Mouse (Mus musculus) CH12.LX (cell line): ENCODE results near the gene Ap1m2. TPM values are rescaled to one million over a fixed set of nuclear protein-coding genes. Genes with fewer than 3 reads are reported as not detected.
"Not testable (repeated sequence)": the region's sequence is repeated elsewhere in the genome, so short reads cannot be mapped to it uniquely, and the experiment has no call there.

ENCODE experiments used
- DNase-seq: peaks from one replicate; pipeline ENCODE4 v3.0.0-alpha.2; 2013; ENCODE audit errors: extremely low read depth
- H3K27ac ChIP-seq: 2 replicates; pipeline ENCODE4 v1.5.1; 2012; ENCODE audit warnings: low read depth, mild to moderate bottlenecking, control low read depth, moderate library complexity; ENCODE audit not compliant: insufficient read depth
- H3K27me3 ChIP-seq: replicated peaks from 2 replicates; pipeline ENCODE3; 2012; ENCODE audit warnings: inconsistent platforms
- H3K36me3 ChIP-seq, 2 experiments: replicated peaks in 1 of 2; 2 replicates each; pipeline versions ENCODE3 to v1.6.1; 2012; ENCODE audit warnings: inconsistent platforms in 1 of 2, low read length in 1 of 2, mild to moderate bottlenecking in 1 of 2, mixed read lengths in 1 of 2, moderate library complexity in 1 of 2; ENCODE audit not compliant: control insufficient read depth in 1 of 2, insufficient read depth in 1 of 2
- H3K4me1 ChIP-seq, 2 experiments: 2 replicates each; pipeline ENCODE4 v1.6.1; 2012; ENCODE audit warnings: inconsistent platforms in 1 of 2, moderate library complexity in 1 of 2; ENCODE audit not compliant: insufficient read depth in 2 of 2, control insufficient read depth in 1 of 2
- H3K4me2 ChIP-seq: 2 replicates; pipeline ENCODE4 v1.6.1; 2012; ENCODE audit warnings: low read depth, mild to moderate bottlenecking, control low read depth; ENCODE audit not compliant: poor library complexity, insufficient read depth, severe bottlenecking
- H3K4me3 ChIP-seq, 3 experiments: fragments of 150-350 bp in 1 of 3; sonication (generic) in 1 of 3; replicated peaks in 1 of 3; 2 replicates each; pipeline versions ENCODE3 to v1.5.1; 2011 to 2012; ENCODE audit warnings: low read depth in 2 of 3, low read length in 2 of 3, mild to moderate bottlenecking in 2 of 3, moderate library complexity in 2 of 3, control low read depth in 1 of 3, improper control_type of control experiment in 1 of 3, inconsistent platforms in 1 of 3, mixed read lengths in 1 of 3; ENCODE audit not compliant: poor library complexity in 1 of 3
- H3K79me2 ChIP-seq: replicated peaks from 2 replicates; pipeline ENCODE4 v1.6.1; 2012; ENCODE audit warnings: mild to moderate bottlenecking, moderate library complexity; ENCODE audit not compliant: control insufficient read depth, poor library complexity, insufficient read depth, severe bottlenecking; ENCODE audit errors: extremely low read depth
- H3K9ac ChIP-seq: 2 replicates; pipeline ENCODE4 v1.6.1; 2012; ENCODE audit warnings: low read depth, mild to moderate bottlenecking, control low read depth, moderate library complexity; ENCODE audit not compliant: insufficient read depth
- H3K9me3 ChIP-seq: replicated peaks from 2 replicates; pipeline ENCODE3; 2012; ENCODE audit warnings: low read length, inconsistent platforms, mixed read lengths
- CTCF ChIP-seq, 2 experiments: IDR thresholded peaks in 1 of 2; conservative IDR thresholded peaks in 1 of 2; 2 replicates each; pipeline ENCODE4 v1.5.1; 2011 to 2012; ENCODE audit warnings: low read depth in 2 of 2, low read length in 2 of 2, improper control_type of control experiment in 1 of 2, inconsistent platforms in 1 of 2, mild to moderate bottlenecking in 1 of 2, moderate library complexity in 1 of 2
- GABPA ChIP-seq: IDR thresholded peaks from 2 replicates; pipeline ENCODE4 v1.6.1; 2012; ENCODE audit warnings: low read depth, low read length, improper control_type of control experiment, inconsistent platforms; ENCODE audit not compliant: insufficient replicate concordance
- IRF4 ChIP-seq: IDR thresholded peaks from 2 replicates; pipeline ENCODE4 v1.6.1; 2014; ENCODE audit warnings: low read depth, mild to moderate bottlenecking, inconsistent platforms, low read length, improper control_type of control experiment
- MAFK ChIP-seq: IDR thresholded peaks from 2 replicates; pipeline ENCODE4 v1.6.1; 2011; ENCODE audit warnings: low read length, improper control_type of control experiment; ENCODE audit not compliant: insufficient replicate concordance
- MAX ChIP-seq: IDR thresholded peaks from 2 replicates; pipeline ENCODE4 v1.6.1; 2011; ENCODE audit warnings: low read length, improper control_type of control experiment
- MXI1 ChIP-seq: IDR thresholded peaks from 2 replicates; pipeline ENCODE4 v1.6.1; 2011; ENCODE audit warnings: mild to moderate bottlenecking, low read depth, low read length, improper control_type of control experiment
- MYC ChIP-seq: IDR thresholded peaks from 2 replicates; pipeline ENCODE4 v1.6.1; 2011; ENCODE audit warnings: low read depth, mild to moderate bottlenecking, improper control_type of control experiment, low read length
- NELFE ChIP-seq: IDR thresholded peaks from 2 replicates; pipeline ENCODE4 v1.6.1; 2011; ENCODE audit warnings: low read depth, low read length, improper control_type of control experiment
- POLR2A ChIP-seq: IDR thresholded peaks from 2 replicates; pipeline ENCODE4 v1.6.1; 2011; ENCODE audit warnings: low read depth, mild to moderate bottlenecking, improper control_type of control experiment, low read length
- POLR2AphosphoS2 ChIP-seq: IDR thresholded peaks from 2 replicates; pipeline ENCODE4 v1.6.1; 2011; ENCODE audit warnings: low read depth, low read length, improper control_type of control experiment
- RAD21 ChIP-seq: IDR thresholded peaks from 2 replicates; pipeline ENCODE4 v1.6.1; 2011; ENCODE audit warnings: low read depth, mild to moderate bottlenecking, low read length, improper control_type of control experiment, moderate library complexity
- SMC3 ChIP-seq: IDR thresholded peaks from 2 replicates; pipeline ENCODE4 v1.6.1; 2011; ENCODE audit warnings: low read depth, low read length, improper control_type of control experiment
- TBP ChIP-seq: conservative IDR thresholded peaks from 2 replicates; pipeline ENCODE4 v1.6.1; 2011; ENCODE audit warnings: low read depth, low read length, improper control_type of control experiment
- USF1 ChIP-seq: IDR thresholded peaks from 2 replicates; pipeline ENCODE4 v1.6.1; 2014; ENCODE audit warnings: low read depth, mild to moderate bottlenecking, inconsistent platforms, low read length, improper control_type of control experiment
- USF2 ChIP-seq: conservative IDR thresholded peaks from 2 replicates; pipeline ENCODE4 v1.6.1; 2011; ENCODE audit warnings: low read depth, low read length, improper control_type of control experiment
- ZKSCAN1 ChIP-seq: IDR thresholded peaks from 2 replicates; pipeline ENCODE4 v1.6.1; 2012; ENCODE audit warnings: low read depth, inconsistent platforms, low read length, improper control_type of control experiment, borderline replicate concordance
- ZMIZ1 ChIP-seq: IDR thresholded peaks from 2 replicates; pipeline ENCODE4 v1.6.1; 2012; ENCODE audit warnings: low read depth, mild to moderate bottlenecking, inconsistent platforms, low read length, improper control_type of control experiment
- dilution Hi-C: fragments of 300-500 bp; cut with MboI; formaldehyde crosslinking; loops from 2 replicates; pipeline ENCODE4 v1.14.3; 2020; ENCODE audit warnings: low sequenced_read_pairs; ENCODE audit not compliant: extremely low pct_unique_long_range_greater_than_20kb, extremely low pct_ligation_motif_present
- in situ Hi-C: fragments of 300-500 bp; cut with MboI; formaldehyde crosslinking; loops from 3 replicates; pipeline ENCODE4 v1.14.3; 2019; ENCODE audit warnings: low sequenced_read_pairs, low pct_ligation_motif_present, low pct_unique_long_range_greater_than_20kb, mixed read lengths
- polyA plus RNA-seq: library from polyadenylated mRNA; unstranded; fragments of >175 nt; gene quantifications from 2 replicates; pipeline ENCODE4 v1.2.1, GENCODE M21; 2012; ENCODE audit warnings: low read depth; ENCODE audit not compliant: insufficient read length
- total RNA-seq, 2 experiments: library from RNA; depleted of rRNA; stranded (reverse); fragments of 300-350 nt in 1 of 2; fragments of >200 nt in 1 of 2; gene quantifications; 2 replicates each; pipeline ENCODE4 v1.2.3; 2012 to 2014

Ap1m2 gene
- total and polyA plus RNA-seq, 3 experiments, result 0.51 to 2.6 (median 0.51) TPM

DNA sequence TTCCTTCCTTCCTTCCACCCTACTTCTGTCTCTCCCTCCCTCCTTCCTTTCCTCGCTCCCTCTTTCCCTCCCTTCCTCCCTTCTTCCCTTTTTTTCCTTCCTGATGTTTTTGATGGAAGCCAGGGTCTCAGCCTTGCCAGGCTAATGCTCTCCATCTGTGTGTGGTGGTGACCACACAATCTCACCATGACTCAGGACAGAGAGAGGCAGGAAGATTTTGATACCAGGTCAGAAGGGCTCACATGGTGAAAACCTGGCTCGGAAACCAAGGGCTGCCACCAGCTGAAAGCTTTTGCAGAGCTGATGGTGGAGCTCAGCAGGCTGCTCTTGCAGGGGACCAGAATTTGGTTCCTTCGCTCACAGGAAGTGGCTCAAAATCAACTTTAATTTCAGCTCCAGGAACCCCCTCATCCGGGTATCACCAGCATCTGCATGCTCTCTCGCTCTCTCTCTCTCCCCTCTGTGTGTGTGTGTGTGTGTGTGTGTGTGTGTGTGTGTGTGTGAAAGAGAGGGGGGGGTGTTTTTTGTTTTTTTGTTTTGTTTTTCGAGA is 51.6 kb downstream of the Ap1m2 start:
- H3K4me1 ChIP-seq, result peaks cover 0 to 13% of the 10 kb centered on the region in 2 experiments; a peak in 2 of 4 replicates
- no peaks in the 10 kb centered on the region for H3K36me3 ChIP-seq
- H3K79me2 ChIP-seq, result no peaks in the 10 kb centered on the region
- no peaks in the 10 kb centered on the region for H3K27me3 ChIP-seq
- TF ChIP-seq POLR2AphosphoS2 (no peak), MXI1 (no peak), SMC3 (no peak), USF1 (no peak), NELFE (no peak), MYC (no peak), RAD21 (no peak)
- in situ Hi-C loops (no loop called here), dilution Hi-C loops (no loop called here)
- no peak overlapping the region for H3K4me3 ChIP-seq
- no peak overlapping the region for H3K27ac ChIP-seq
- H3K9me3 ChIP-seq, result no peaks in the 10 kb centered on the region
- DNase-seq, result no peak
- no peak overlapping the region for H3K4me2 ChIP-seq
- no peak overlapping the region for H3K9ac ChIP-seq

DNA sequence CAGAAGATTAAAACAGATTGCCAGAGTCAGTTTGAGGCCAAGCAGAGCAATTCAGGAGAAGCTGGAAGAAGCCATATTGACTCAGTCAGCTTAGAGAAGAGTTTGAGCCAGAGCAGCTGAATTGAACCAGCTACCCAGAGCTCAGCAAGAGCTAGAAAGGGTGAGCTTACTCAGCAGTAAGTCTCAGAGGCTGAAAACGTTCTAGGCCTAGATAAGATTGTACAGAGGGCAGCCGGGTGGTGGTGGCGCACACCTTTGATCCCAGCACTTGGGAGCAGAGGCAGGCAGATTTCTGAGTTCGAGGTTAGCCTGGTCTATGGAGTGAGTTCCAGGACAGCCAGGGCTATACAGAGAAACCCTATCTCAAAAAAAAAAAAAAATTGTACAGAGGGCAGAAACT is 55.8 kb downstream of the Ap1m2 start:
- H3K36me3 ChIP-seq, H3K9me3 ChIP-seq, dilution Hi-C loops, in situ Hi-C loops, H3K27ac ChIP-seq, H3K4me2 ChIP-seq, DNase-seq, H3K9ac ChIP-seq, H3K27me3 ChIP-seq, H3K79me2 ChIP-seq, H3K4me1 ChIP-seq, H3K4me3 ChIP-seq: not testable (repeated sequence)

DNA sequence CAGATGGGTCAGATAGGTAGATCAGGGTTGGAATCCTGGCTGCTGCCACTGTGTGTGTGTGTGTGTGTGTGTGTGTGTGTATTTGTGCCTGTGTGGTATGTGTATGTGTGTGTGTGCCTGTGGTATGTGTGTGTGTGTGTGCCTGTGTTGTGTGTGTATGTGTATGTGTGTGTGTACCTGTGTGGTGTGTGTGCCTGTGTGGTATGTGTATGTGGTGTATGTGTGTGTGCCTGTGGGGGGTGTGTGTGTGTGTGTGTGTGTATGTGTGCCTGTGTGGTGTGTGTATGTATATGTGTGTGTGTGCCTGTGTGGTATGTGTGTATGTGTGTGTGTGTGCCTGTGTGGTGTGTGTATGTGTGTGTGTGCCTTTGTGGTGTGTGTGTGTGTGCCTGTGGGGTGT is 57.4 kb downstream of the Ap1m2 start:
- H3K27me3 ChIP-seq, result peaks cover 2% of the 10 kb centered on the region
- H3K4me2 ChIP-seq, result no peak overlapping the region
- DNase-seq, result no peak
- H3K9me3 ChIP-seq, result no peaks in the 10 kb centered on the region
- no peak overlapping the region for H3K4me3 ChIP-seq
- in situ Hi-C loops, result no loop called here
- H3K4me1 ChIP-seq, result 0 out of 4 replicates have a peak, but pooled peaks cover 0 to 3% of the 10 kb centered on the region in 2 experiments
- dilution Hi-C loops, result no loop called here
- H3K9ac ChIP-seq, result no peak overlapping the region
- no peaks in the 10 kb centered on the region for H3K36me3 ChIP-seq
- TF ChIP-seq GABPA, result no peak
- no peak for TF ChIP-seq TBP
- TF ChIP-seq USF2, result no peak
- no peak for TF ChIP-seq POLR2AphosphoS2
- no peak for TF ChIP-seq POLR2A
- TF ChIP-seq MAFK, result no peak
- TF ChIP-seq MAX, result no peak
- TF ChIP-seq IRF4, result no peak
- no peak for TF ChIP-seq CTCF (conservative IDR thresholded peaks at IDR 0.05 in 1 of 2, IDR thresholded peaks at IDR 0.05 in 1 of 2; ENCODE audit: low read depth in 2 of 2, low read length in 2 of 2)
- no peak for TF ChIP-seq ZMIZ1
- no peak for TF ChIP-seq ZKSCAN1
- no peaks in the 10 kb centered on the region for H3K79me2 ChIP-seq
- H3K27ac ChIP-seq, result no peak overlapping the region
